Mouse (Mus musculus) neural tube, embryonic 11.5 days (tissue): Measurements from ENCODE around the gene Hemgn. TPM values are rescaled to one million over a fixed set of nuclear protein-coding genes. Genes with fewer than 3 reads are reported as not detected.
A peak's percentile ranks its signal among the peaks of the same experiment; 100 is the strongest.

Experiments
- ATAC-seq: fragments of 200-750 bp; cut with Nextera tagmentation; 2 replicates; pipeline ENCODE4 v1.8.0; 2017; ENCODE audit warnings: moderate number of reproducible peaks, mild to moderate bottlenecking, moderate TSS enrichment, moderate library complexity; ENCODE audit not compliant: insufficient read depth, low FRiP score, low TSS enrichment
- DNase-seq: peaks from one replicate; pipeline ENCODE4 v3.0.0-alpha.2; 2015; ENCODE audit warnings: low spot score
- H3K27ac ChIP-seq: fragments of 300-500 bp; sonication (generic); 2 replicates; pipeline ENCODE4 v1.5.1; 2014; ENCODE audit warnings: low read depth, mild to moderate bottlenecking, low read length
- H3K27me3 ChIP-seq: fragments of 300-500 bp; sonication (generic); 2 replicates; pipeline ENCODE4 v1.6.1; 2014; ENCODE audit warnings: mild to moderate bottlenecking, low read length, mixed read lengths; ENCODE audit not compliant: control insufficient read depth, insufficient read depth
- H3K36me3 ChIP-seq: fragments of 300-500 bp; sonication (generic); 2 replicates; pipeline ENCODE4 v1.6.1; 2014; ENCODE audit warnings: mild to moderate bottlenecking, low read length, moderate library complexity, mixed read lengths; ENCODE audit not compliant: control insufficient read depth, insufficient read depth
- H3K4me1 ChIP-seq: fragments of 300-500 bp; sonication (generic); 2 replicates; pipeline ENCODE4 v1.6.1; 2014; ENCODE audit warnings: low read length, mixed read lengths; ENCODE audit not compliant: control insufficient read depth, insufficient read depth
- H3K4me2 ChIP-seq: fragments of 300-500 bp; sonication (generic); 2 replicates; pipeline ENCODE4 v1.6.1; 2014; ENCODE audit warnings: low read depth, mild to moderate bottlenecking, moderate library complexity
- H3K4me3 ChIP-seq: fragments of 300-500 bp; sonication (generic); 2 replicates; pipeline ENCODE4 v1.5.1; 2014; ENCODE audit warnings: low read depth, low read length
- H3K9ac ChIP-seq: fragments of 300-500 bp; sonication (generic); 2 replicates; pipeline ENCODE4 v1.6.1; 2014; ENCODE audit warnings: mild to moderate bottlenecking, low read length
- H3K9me3 ChIP-seq: fragments of 300-500 bp; sonication (generic); 2 replicates; pipeline ENCODE4 v1.6.1; 2016; ENCODE audit warnings: low read length; ENCODE audit not compliant: control insufficient read depth
- WGBS: fragments of 180-500 bp; shearing (Covaris S2); extraction: QIAGEN DNeasy Blood & Tissue Kit; methylation state at CpG from one replicate; pipeline ENCODE4 v1.1.7; 2014; 5-methylcytosine and 5-hydroxymethylcytosine counted together
- polyA plus RNA-seq: library from polyadenylated mRNA; unstranded; fragments of >200 nt; fragmentation: Nextera tagmentation; extraction: Ambion mirVana; gene quantifications from 2 replicates; pipeline ENCODE4 v1.2.1, GENCODE M21; 2014

Hemgn gene
- polyA plus RNA-seq, 1 experiment from 2014 or later = 15.9 TPM

- ATAC-seq (0 out of 2 replicates have a peak, but pooled peaks have one; percentile 23), DNase-seq (peak; percentile 77)
- no peaks in the 10 kb centered on the region for H3K27me3 ChIP-seq
- no peak overlapping the region for H3K27ac ChIP-seq
- no peaks in the 10 kb centered on the region for H3K4me1 ChIP-seq
- H3K4me2 ChIP-seq = peak overlapping the region; percentile 45
- 0 out of 2 replicates have a peak overlapping the region, but pooled peaks have one; percentile 19 for H3K4me3 ChIP-seq
- 24% methylated on average over 22 of the region's 22 CpGs for WGBS
- no peak overlapping the region for H3K9ac ChIP-seq
- H3K9me3 ChIP-seq = no peaks in the 10 kb centered on the region
- peaks cover under 1% of the 10 kb centered on the region; the same call in 1 of the 2 replicates for H3K36me3 ChIP-seq
Observed at GRCm38 (mm10) chr4:46374869-46375368, 38.4 kb downstream of the Hemgn start.

- no peak overlapping the region for H3K9ac ChIP-seq
- 62% methylated on average over 6 of the region's 6 CpGs for WGBS
- no peaks in the 10 kb centered on the region for H3K4me1 ChIP-seq
- peak overlapping the region; percentile 45; the same call in 1 of the 2 replicates for H3K4me2 ChIP-seq
- H3K9me3 ChIP-seq = no peaks in the 10 kb centered on the region
- ATAC-seq (no peak), DNase-seq (no peak)
- H3K4me3 ChIP-seq = no peak overlapping the region
- H3K36me3 ChIP-seq = no peaks in the 10 kb centered on the region; the same call in 1 of the 2 replicates
- H3K27me3 ChIP-seq = no peaks in the 10 kb centered on the region
- no peak overlapping the region for H3K27ac ChIP-seq
Observed at GRCm38 (mm10) chr4:46374455-46374854, 38.9 kb downstream of the Hemgn start.

- H3K4me3 ChIP-seq = no peak overlapping the region
- H3K9ac ChIP-seq = 0 out of 2 replicates have a peak overlapping the region, but pooled peaks have one; percentile 11
Observed at GRCm38 (mm10) chr4:46371030-46371429, 42.3 kb downstream of the Hemgn start.

GRCm38 (mm10) chr4:46370406-46370805 is 42.9 kb downstream of the Hemgn start:
- Histone ChIP-seq H3K4me3 (no peak overlapping the region), H3K27me3 (no peaks in the 10 kb centered on the region), H3K9me3 (no peaks in the 10 kb centered on the region), H3K4me1 (no peaks in the 10 kb centered on the region), H3K4me2 (no peak overlapping the region), H3K36me3 (no peaks in the 10 kb centered on the region), H3K27ac (no peak overlapping the region), H3K9ac (no peak overlapping the region)
- DNase-seq (no peak), ATAC-seq (no peak)
- WGBS = 48% methylated on average over 6 of the region's 6 CpGs

More at GRCm38 (mm10) chr4:46371030-46371429, 42.3 kb downstream of the Hemgn start:
- no peaks in the 10 kb centered on the region for H3K4me1 ChIP-seq
- H3K9me3 ChIP-seq = no peaks in the 10 kb centered on the region
- H3K4me2 ChIP-seq = peak overlapping the region; percentile 26; the same call in 1 of the 2 replicates
- H3K36me3 ChIP-seq = no peaks in the 10 kb centered on the region
- no peak overlapping the region for H3K27ac ChIP-seq
- ATAC-seq (no peak), DNase-seq (peak; percentile 43)
- 5% methylated on average over 17 of the region's 19 CpGs for WGBS
- no peaks in the 10 kb centered on the region for H3K27me3 ChIP-seq

- Histone ChIP-seq H3K36me3 (no peaks in the 10 kb centered on the region), H3K27me3 (no peaks in the 10 kb centered on the region), H3K9ac (no peak overlapping the region), H3K27ac (no peak overlapping the region), H3K9me3 (no peaks in the 10 kb centered on the region), H3K4me1 (no peaks in the 10 kb centered on the region), H3K4me2 (no peak overlapping the region), H3K4me3 (no peak overlapping the region)
- DNase-seq = no peak
- WGBS = 58% methylated on average over 4 of the region's 4 CpGs
- ATAC-seq = no peak
Observed at GRCm38 (mm10) chr4:46369070-46369469, 44.2 kb downstream of the Hemgn start.

GRCm38 (mm10) chr4:46367487-46367959 is 45.8 kb downstream of the Hemgn start:
- H3K27me3 ChIP-seq = no peaks in the 10 kb centered on the region
- H3K36me3 ChIP-seq = no peaks in the 10 kb centered on the region
- ATAC-seq = no peak
- H3K4me3 ChIP-seq = no peak overlapping the region
- DNase-seq = no peak
- H3K9me3 ChIP-seq = no peaks in the 10 kb centered on the region
- no peak overlapping the region for H3K4me2 ChIP-seq
- H3K4me1 ChIP-seq = no peaks in the 10 kb centered on the region
- 19% methylated on average over 12 of the region's 12 CpGs for WGBS
- no peak overlapping the region for H3K27ac ChIP-seq
- no peak overlapping the region for H3K9ac ChIP-seq

GRCm38 (mm10) chr4:46364360-46364759 is 48.9 kb downstream of the Hemgn start:
- H3K4me1 ChIP-seq = no peaks in the 10 kb centered on the region
- H3K4me3 ChIP-seq = no peak overlapping the region

GRCm38 (mm10) chr4:46361258-46361657 is 52.0 kb downstream of the Hemgn start:
- H3K4me1 ChIP-seq = no peaks in the 10 kb centered on the region
- no peak overlapping the region for H3K4me3 ChIP-seq
- H3K27ac ChIP-seq = no peak overlapping the region
- H3K36me3 ChIP-seq = no peaks in the 10 kb centered on the region
- H3K9ac ChIP-seq = no peak overlapping the region
- ATAC-seq = no peak
- 0 out of 2 replicates have a peak, but pooled peaks cover 2% of the 10 kb centered on the region for H3K27me3 ChIP-seq
- no peak overlapping the region for H3K4me2 ChIP-seq
- H3K9me3 ChIP-seq = no peaks in the 10 kb centered on the region
- no peak for DNase-seq
- WGBS = 76% methylated on average over 5 of the region's 5 CpGs

More at GRCm38 (mm10) chr4:46364360-46364759, 48.9 kb downstream of the Hemgn start:
- H3K9ac ChIP-seq = no peak overlapping the region
- H3K9me3 ChIP-seq = no peaks in the 10 kb centered on the region
- H3K27ac ChIP-seq = no peak overlapping the region
- DNase-seq (no peak), ATAC-seq (no peak)
- no peaks in the 10 kb centered on the region for H3K36me3 ChIP-seq
- H3K27me3 ChIP-seq = no peaks in the 10 kb centered on the region
- WGBS = 83% methylated on average over 2 of the region's 2 CpGs
- H3K4me2 ChIP-seq = no peak overlapping the region
